Mouse (Mus musculus) forebrain, embryonic 14.5 days (tissue): Measurements from ENCODE around the gene Plcl1. TPM values are rescaled to one million over a fixed set of nuclear protein-coding genes. Genes with fewer than 3 reads are reported as not detected.
A peak's percentile ranks its signal among the peaks of the same experiment; 100 is the strongest.

Experiments used
- ATAC-seq: fragments of 200-750 bp; cut with Nextera tagmentation; 2 replicates; pipeline ENCODE4 v1.8.0; 2017; ENCODE audit warnings: mild to moderate bottlenecking, moderate library complexity
- DNase-seq: peaks from one replicate; pipeline ENCODE4 v3.0.0-alpha.2; 2015; ENCODE audit warnings: low spot score
- H3K27ac ChIP-seq: fragments of 300-500 bp; sonication (generic); 2 replicates; pipeline ENCODE4 v1.5.1; 2014; ENCODE audit warnings: low read depth, mild to moderate bottlenecking, control low read depth, low read length, moderate library complexity
- H3K27me3 ChIP-seq: fragments of 300-500 bp; sonication (generic); replicated peaks from 2 replicates; pipeline ENCODE4 v1.6.1; 2014; ENCODE audit warnings: low read length, control low read depth, mixed read lengths; ENCODE audit not compliant: control insufficient read depth, insufficient read depth
- H3K36me3 ChIP-seq: fragments of 300-500 bp; sonication (generic); 2 replicates; pipeline ENCODE4 v1.6.1; 2014; ENCODE audit warnings: low read length, control low read depth; ENCODE audit not compliant: control insufficient read depth, insufficient read depth
- H3K4me1 ChIP-seq: fragments of 300-500 bp; sonication (generic); 2 replicates; pipeline ENCODE4 v1.6.1; 2014; ENCODE audit warnings: antibody characterized with exemption, low read length, control low read depth; ENCODE audit not compliant: control insufficient read depth, insufficient read depth
- H3K4me2 ChIP-seq: fragments of 300-500 bp; sonication (generic); 2 replicates; pipeline ENCODE4 v1.6.1; 2014; ENCODE audit warnings: mild to moderate bottlenecking, control low read depth, low read length
- H3K4me3 ChIP-seq: fragments of 300-500 bp; sonication (generic); 2 replicates; pipeline ENCODE4 v1.5.1; 2014; ENCODE audit warnings: low read depth, low read length, control low read depth
- H3K9ac ChIP-seq: fragments of 300-500 bp; sonication (generic); 2 replicates; pipeline ENCODE4 v1.6.1; 2014; ENCODE audit warnings: mild to moderate bottlenecking, low read length, control low read depth, moderate library complexity
- H3K9me3 ChIP-seq: fragments of 300-500 bp; sonication (generic); replicated peaks from 2 replicates; pipeline ENCODE4 v1.6.1; 2016; ENCODE audit warnings: low read length, control low read depth, mixed read lengths; ENCODE audit not compliant: control insufficient read depth
- WGBS: fragments of 180-500 bp; shearing (Covaris S2); extraction: QIAGEN DNeasy Blood & Tissue Kit; methylation state at CpG from one replicate; pipeline ENCODE4 v1.1.7; 2014; 5-methylcytosine and 5-hydroxymethylcytosine counted together
- polyA plus RNA-seq: library from polyadenylated mRNA; unstranded; fragments of >200 nt; fragmentation: Nextera tagmentation; extraction: Ambion mirVana; gene quantifications from 2 replicates; pipeline ENCODE4 v1.2.1, GENCODE M21; 2014

Plcl1 gene
- polyA plus RNA-seq, 1 experiment from 2014 or later: 2.6 TPM

GRCm38 (mm10) chr1:55725428-55725827, 319.7 kb downstream of the Plcl1 start:
- no peaks in the 10 kb centered on the region for H3K36me3 ChIP-seq
- ATAC-seq (no peak), DNase-seq (peak; percentile 54)
- WGBS: 44% methylated on average over 3 of the region's 3 CpGs
- H3K4me3 ChIP-seq: no peak overlapping the region
- no peaks in the 10 kb centered on the region for H3K9me3 ChIP-seq
- no peaks in the 10 kb centered on the region for H3K4me1 ChIP-seq
- no peaks in the 10 kb centered on the region for H3K27me3 ChIP-seq
- no peak overlapping the region for H3K4me2 ChIP-seq
- no peak overlapping the region for H3K9ac ChIP-seq
- H3K27ac ChIP-seq: no peak overlapping the region

GRCm38 (mm10) chr1:55729332-55729731, 323.6 kb downstream of the Plcl1 start:
- H3K36me3 ChIP-seq: no peaks in the 10 kb centered on the region
- whole genome bisulfite sequencing: 89% methylated on average over 3 of the region's 3 CpGs

GRCm38 (mm10) chr1:55732951-55733350, 327.2 kb downstream of the Plcl1 start:
- H3K27ac ChIP-seq: no peak overlapping the region
- no peaks in the 10 kb centered on the region for H3K36me3 ChIP-seq
- no peak overlapping the region for H3K4me3 ChIP-seq
- H3K4me2 ChIP-seq: no peak overlapping the region
- no peak for DNase-seq
- ATAC-seq: no peak
- H3K27me3 ChIP-seq: no peaks in the 10 kb centered on the region
- H3K9ac ChIP-seq: no peak overlapping the region
- H3K4me1 ChIP-seq: no peaks in the 10 kb centered on the region
- 85% methylated on average over 3 of the region's 3 CpGs for WGBS
- no peaks in the 10 kb centered on the region for H3K9me3 ChIP-seq

More at GRCm38 (mm10) chr1:55729332-55729731, 323.6 kb downstream of the Plcl1 start:
- Histone ChIP-seq H3K4me3 (no peak overlapping the region), H3K4me1 (no peaks in the 10 kb centered on the region), H3K9me3 (no peaks in the 10 kb centered on the region), H3K27ac (no peak overlapping the region), H3K4me2 (no peak overlapping the region), H3K27me3 (no peaks in the 10 kb centered on the region), H3K9ac (no peak overlapping the region)
- no peak for DNase-seq
- ATAC-seq: no peak

GRCm38 (mm10) chr1:55736054-55736740, 330.5 kb downstream of the Plcl1 start:
- peak; percentile 92 for DNase-seq
- no peaks in the 10 kb centered on the region for H3K9me3 ChIP-seq
- H3K4me2 ChIP-seq: no peak overlapping the region
- no peak overlapping the region for H3K9ac ChIP-seq
- peak; percentile 94 for ATAC-seq
- no peaks in the 10 kb centered on the region for H3K36me3 ChIP-seq
- no peaks in the 10 kb centered on the region for H3K4me1 ChIP-seq
- H3K27ac ChIP-seq: no peak overlapping the region
- no peak overlapping the region for H3K4me3 ChIP-seq
- 85% methylated on average over 14 of the region's 14 CpGs for WGBS
- H3K27me3 ChIP-seq: no peaks in the 10 kb centered on the region

GRCm38 (mm10) chr1:55736762-55737288, 331.1 kb downstream of the Plcl1 start:
- WGBS: 61% methylated on average over 5 of the region's 5 CpGs
- H3K4me2 ChIP-seq: no peak overlapping the region
- H3K4me1 ChIP-seq: no peaks in the 10 kb centered on the region
- no peaks in the 10 kb centered on the region for H3K36me3 ChIP-seq
- no peaks in the 10 kb centered on the region for H3K27me3 ChIP-seq
- DNase-seq (no peak), ATAC-seq (peak; percentile 25; the same call in 1 of the 2 replicates)
- no peak overlapping the region for H3K27ac ChIP-seq
- no peak overlapping the region for H3K4me3 ChIP-seq
- no peaks in the 10 kb centered on the region for H3K9me3 ChIP-seq
- no peak overlapping the region for H3K9ac ChIP-seq

GRCm38 (mm10) chr1:55738746-55739365, 333.1 kb downstream of the Plcl1 start:
- Histone ChIP-seq H3K4me1 (no peaks in the 10 kb centered on the region), H3K4me2 (no peak overlapping the region), H3K9ac (no peak overlapping the region), H3K27ac (no peak overlapping the region), H3K4me3 (no peak overlapping the region), H3K9me3 (no peaks in the 10 kb centered on the region), H3K27me3 (no peaks in the 10 kb centered on the region), H3K36me3 (no peaks in the 10 kb centered on the region)
- ATAC-seq (no peak), DNase-seq (no peak)
- 42% methylated on average over 12 of the region's 12 CpGs for WGBS

GRCm38 (mm10) chr1:55741885-55742284, 336.2 kb downstream of the Plcl1 start:
- no peak overlapping the region for H3K27ac ChIP-seq
- H3K4me1 ChIP-seq: no peaks in the 10 kb centered on the region
- H3K9me3 ChIP-seq: no peaks in the 10 kb centered on the region
- H3K4me3 ChIP-seq: no peak overlapping the region
- H3K36me3 ChIP-seq: no peaks in the 10 kb centered on the region
- peak; percentile 70 for DNase-seq
- H3K4me2 ChIP-seq: no peak overlapping the region
- ATAC-seq: peak; percentile 60; the same call in 1 of the 2 replicates
- H3K9ac ChIP-seq: no peak overlapping the region
- H3K27me3 ChIP-seq: no peaks in the 10 kb centered on the region
- WGBS: 39% methylated on average over 3 of the region's 3 CpGs

- Histone ChIP-seq H3K27me3 (no peaks in the 10 kb centered on the region), H3K4me3 (no peak overlapping the region), H3K9me3 (no peaks in the 10 kb centered on the region), H3K9ac (no peak overlapping the region), H3K4me2 (no peak overlapping the region), H3K27ac (no peak overlapping the region), H3K36me3 (no peaks in the 10 kb centered on the region), H3K4me1 (no peaks in the 10 kb centered on the region)
- DNase-seq (no peak), ATAC-seq (no peak)
- 69% methylated on average over 5 of the region's 5 CpGs for WGBS
These were observed 342.8 kb downstream of the Plcl1 start for GRCm38 (mm10) chr1:55748516-55748915.

GRCm38 (mm10) chr1:55749770-55750169, 344.0 kb downstream of the Plcl1 start:
- no peak overlapping the region for H3K4me2 ChIP-seq
- WGBS: 85% methylated on average over 7 of the region's 7 CpGs
- H3K4me3 ChIP-seq: no peak overlapping the region
- DNase-seq: no peak
- H3K27ac ChIP-seq: no peak overlapping the region
- no peaks in the 10 kb centered on the region for H3K36me3 ChIP-seq
- no peak for ATAC-seq
- no peaks in the 10 kb centered on the region for H3K4me1 ChIP-seq
- H3K9me3 ChIP-seq: no peaks in the 10 kb centered on the region
- no peaks in the 10 kb centered on the region for H3K27me3 ChIP-seq
- no peak overlapping the region for H3K9ac ChIP-seq
